Mouse (Mus musculus) c-Kit-positive CD71-negative TER-119-negative erythroid progenitor cells, embryonic 14.5 days (primary cell): ENCODE results near the gene Cdkn1c.

Experiments
- DNase-seq: peaks from one replicate; pipeline ENCODE4 v3.0.0-alpha.2; 2013; ENCODE audit warnings: low read depth

The Cdkn1c gene

GRCm38 (mm10) chr7:143473347-143474101, 12.7 kb upstream of the Cdkn1c start, which contains the start of gene Slc22a18:
TSS of gene Slc22a18 (plus strand) at chr7:143473736.
- DNase-seq, result no peak

DNA sequence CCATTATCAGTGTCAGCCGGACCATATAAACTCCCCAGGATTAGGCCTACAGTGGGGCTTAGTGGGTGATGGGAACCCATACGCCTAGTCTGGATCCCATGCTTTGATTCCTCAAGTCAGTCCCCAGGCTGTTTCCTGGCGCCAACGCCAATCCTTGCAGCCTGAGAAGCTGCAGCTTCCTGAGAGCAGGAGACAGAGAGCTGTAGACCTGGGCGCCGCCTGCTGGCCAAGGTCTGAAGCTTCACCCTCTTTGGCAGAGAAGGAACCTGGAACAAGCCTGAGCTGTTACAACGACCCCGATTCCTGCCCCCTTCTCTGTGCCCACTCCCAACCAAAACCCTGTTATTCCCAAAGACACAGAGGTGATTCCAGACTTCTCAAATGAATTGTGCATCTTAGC, 9.1 kb upstream of the Cdkn1c start:
- DNase-seq, result peak; percentile 46

- DNase-seq, result no peak
Measured at GRCm38 (mm10) chr7:143467714-143468113, 6.9 kb upstream of the Cdkn1c start.

DNA sequence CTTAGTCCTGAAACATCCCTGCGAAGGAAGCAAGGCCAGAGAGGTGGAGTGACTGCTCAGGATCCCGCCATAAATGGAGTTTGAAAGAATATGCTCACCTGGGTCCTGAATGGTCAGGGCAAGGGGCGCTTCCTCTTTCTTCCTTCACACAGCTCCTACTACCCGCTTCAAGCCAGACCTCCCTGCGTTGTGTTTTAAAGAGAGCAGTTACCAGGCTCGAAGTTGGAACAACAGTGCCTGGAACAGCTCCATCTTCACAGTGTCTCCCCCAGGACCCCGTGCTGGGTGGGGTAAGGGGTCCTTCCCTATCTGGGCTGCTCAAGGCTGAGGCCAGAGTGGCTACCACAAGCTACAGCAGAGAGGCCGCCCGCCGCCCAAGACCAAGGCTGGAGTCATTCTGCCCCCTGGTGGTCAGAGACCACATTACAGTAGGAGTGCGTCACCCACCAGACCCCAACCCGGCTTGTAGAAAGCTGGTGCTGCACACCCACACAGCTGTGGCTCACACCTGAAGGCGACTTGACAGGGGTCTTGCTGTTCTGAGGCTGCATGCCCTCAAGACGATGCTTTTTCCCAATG, 5.3 kb upstream of the Cdkn1c start:
- peak; percentile 58 for DNase-seq

DNA sequence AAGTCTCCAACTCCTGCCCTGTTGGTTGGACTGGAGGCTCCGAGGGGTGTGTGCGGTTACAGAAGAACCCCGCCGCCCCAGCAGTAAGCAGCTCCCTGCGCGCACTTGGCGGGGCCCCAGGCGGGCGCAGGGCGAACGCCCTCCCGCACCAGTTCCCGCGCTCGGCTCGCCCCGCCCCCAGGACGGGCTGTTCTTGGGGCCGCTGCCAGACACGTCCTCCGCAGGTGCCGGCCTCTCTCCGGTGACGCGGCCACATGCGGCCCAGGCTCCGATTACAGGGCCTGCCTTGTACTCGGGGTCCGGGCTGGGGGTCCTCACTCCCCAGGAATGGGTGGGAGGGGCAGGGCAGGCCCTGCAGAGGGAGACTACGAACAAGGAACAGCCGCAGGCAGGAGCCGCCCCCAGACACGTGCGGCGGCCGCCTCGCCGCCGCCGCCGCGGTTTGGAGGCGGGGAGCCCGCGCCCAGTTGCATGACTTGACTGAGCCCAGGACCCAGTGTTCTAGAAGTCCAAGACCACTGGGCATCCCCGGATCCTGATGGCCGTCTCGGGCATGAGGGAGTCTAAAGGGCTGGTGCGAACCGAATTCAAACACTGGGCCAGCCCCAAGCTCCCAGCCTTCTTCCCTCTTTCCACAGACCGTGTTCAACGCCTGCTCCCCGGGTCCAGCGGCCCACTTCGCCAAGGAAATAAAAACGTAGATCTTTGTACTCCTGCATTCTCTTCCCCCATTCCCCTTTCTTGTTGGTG, 4.1 kb upstream of the Cdkn1c start:
- DNase-seq, result no peak

DNA sequence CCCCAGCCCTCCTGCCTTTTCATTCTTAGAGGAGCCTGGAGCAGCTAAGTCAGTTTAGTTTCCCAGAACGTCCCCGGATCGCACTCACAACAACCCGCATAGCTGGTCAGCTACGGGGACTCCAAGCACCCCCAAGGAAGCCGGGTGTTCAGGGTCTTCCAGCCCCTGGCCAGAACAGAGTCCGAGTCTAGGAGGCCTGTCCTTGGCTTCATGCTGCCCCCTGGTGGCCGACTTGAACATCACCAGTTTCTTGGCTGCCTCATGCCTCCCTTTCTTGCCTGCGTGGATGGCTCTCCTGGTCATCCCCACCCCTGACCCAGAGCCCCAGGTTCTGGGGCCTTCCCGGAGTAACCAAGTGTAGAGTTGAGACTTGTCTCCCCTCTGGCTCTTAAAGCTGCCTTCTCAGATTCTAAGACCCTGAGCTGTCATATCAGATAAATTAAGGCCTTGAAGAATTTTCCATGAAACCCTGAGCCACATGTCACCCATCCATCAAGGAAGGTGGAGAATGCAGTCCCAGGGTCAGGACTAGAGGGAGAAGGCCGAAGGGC, 3.1 kb upstream of the Cdkn1c start:
- DNase-seq, result peak; percentile 55

DNA sequence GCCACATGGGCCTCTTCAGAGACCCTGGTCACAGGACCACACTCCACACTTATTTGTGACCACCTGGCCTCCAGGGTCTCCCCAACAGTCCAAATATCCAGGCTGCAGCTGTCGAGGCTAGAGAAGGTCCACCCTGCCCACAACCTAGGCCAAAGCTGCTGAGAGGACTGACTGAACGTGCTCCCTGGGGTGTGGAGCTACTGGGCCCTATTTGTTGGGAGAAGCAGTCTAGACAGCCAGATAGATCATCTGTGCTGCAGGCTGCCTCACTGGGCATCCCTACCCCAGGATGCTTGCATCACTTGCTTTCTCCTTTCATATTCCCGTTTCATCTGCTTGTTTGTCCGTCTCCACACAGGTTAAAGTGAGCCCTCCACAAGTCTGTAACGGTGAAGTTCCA, 1.7 kb upstream of the Cdkn1c start:
- DNase-seq, result no peak

DNA sequence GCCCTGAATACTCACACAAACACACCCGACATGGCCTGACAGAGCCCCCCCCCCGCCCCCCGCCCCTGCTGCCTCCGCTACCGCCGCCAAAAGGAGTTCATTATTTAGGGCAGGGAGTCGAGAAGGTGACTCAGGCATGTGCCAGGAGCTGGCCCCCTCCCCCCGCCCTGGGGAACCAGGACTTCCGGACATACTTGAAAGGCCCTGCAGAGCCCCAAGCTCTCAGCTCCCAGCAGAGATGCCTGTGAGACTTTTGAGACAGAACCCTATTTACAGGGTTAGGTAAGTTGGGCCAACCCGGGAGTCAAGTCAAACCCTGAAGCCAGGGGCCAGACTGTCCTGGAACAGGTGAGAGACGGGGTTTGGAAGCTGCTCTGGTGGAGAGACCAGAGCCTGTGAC, 1.1 kb upstream of the Cdkn1c start:
- no peak for DNase-seq

DNA sequence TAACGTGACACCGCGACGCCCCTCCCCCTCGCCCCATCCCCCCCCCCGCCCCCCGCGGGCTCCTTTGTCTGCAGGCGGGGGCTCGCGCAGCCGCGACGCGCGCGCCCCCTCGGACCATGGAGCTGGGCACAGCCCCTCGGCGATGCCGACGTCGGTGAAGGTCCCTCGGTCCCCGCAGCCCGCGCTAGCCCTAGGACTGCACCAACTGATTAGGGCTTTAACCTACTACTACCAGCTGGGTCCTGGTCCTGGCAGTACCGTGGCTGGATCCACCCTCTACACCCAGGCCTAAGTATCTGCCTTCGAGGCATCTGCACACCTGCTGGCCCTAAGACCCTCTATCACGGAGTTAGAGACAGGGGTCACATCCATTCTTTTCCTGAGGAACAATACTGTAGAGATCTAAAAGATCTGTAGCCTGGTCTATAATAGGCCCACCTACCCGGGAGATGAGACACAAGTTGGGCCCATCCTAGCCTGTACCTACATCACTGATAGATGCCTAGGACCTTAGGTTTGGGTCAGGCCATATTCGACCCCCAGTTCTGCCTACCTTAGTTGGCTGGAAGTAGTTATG, 532 bp upstream of the Cdkn1c start:
- no peak for DNase-seq

DNA sequence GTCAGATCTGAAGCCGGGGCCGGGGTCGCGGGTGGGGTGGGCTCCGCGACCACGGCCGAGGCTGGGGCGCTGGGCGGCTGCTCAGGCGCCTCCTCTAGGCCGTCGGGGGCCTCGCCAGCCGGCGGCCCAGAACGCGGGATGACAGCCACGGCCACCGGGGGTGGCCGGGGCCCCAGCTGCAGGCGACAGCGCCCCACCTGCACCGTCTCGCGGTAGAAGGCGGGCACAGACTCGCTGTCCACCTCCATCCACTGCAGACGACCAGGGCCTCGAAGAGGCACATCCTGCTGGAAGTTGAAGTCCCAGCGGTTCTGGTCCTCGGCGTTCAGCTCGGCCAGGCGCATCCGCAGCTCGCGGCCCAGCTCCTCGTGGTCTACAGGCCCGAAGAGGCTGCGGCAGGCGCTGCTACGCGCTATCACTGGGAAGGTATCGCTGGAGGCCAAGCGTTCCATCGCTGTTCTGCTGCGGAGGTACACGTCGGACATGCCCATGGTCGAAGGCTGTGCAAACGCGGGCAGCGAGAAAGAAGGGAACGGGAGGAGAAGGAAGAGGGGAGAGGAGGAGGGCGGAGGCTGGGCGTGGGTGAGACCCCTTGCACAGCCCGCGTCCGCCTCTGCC, 524 bp downstream of the Cdkn1c start:
- DNase-seq, result no peak

DNA sequence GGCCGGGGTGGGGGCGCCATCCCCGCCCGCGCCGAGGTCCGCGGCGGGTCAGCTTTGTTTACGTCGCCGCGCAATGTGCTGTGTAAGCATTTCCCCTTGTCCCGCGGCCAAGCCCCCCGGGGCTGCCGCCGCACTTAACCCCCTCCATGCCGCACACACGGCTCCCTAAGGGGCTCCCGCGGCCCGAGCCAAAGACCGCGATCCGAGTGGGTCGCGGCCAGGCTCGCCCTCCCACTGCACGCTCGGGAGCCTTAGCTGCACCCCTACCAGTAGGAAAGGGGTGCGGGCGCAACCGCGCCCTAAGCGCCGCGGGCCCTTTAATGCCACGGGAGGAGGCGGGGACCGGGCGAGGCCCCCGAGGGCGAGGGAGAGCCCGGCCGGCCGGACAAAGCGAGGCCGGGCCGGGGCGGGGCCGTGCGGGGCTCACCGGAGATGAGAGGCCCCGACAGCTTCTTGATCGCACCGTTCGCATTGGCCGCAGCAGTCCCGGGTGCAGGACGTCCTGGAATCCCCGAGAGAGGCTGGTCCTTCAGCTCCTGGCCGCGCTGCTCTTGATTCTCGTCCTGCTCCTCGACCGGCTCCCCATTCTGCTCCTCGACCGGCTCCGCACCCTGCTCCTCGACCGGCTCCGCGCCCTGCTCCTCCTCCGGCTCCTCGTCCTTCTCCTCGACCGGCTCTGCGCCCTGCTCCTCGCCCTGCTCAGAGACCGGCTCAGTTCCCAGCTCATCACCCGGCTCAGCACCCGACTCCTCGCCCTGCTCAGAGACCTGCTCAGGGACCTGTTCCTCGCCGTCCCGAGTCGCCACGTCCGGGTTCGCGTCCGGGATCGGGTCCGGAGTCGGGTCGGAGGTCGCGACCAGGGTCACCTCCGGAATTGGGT, 1.3 kb downstream of the Cdkn1c start:
- DNase-seq, result no peak

- no peak for DNase-seq
Measured at GRCm38 (mm10) chr7:143458963-143459331, 1.9 kb downstream of the Cdkn1c start.

- no peak for DNase-seq
Measured at GRCm38 (mm10) chr7:143447130-143447529, 13.7 kb downstream of the Cdkn1c start.

- no peak for DNase-seq
Measured at GRCm38 (mm10) chr7:143445651-143446460, 15.0 kb downstream of the Cdkn1c start.

GRCm38 (mm10) chr7:143444955-143445648, 15.7 kb downstream of the Cdkn1c start:
- no peak for DNase-seq

DNA sequence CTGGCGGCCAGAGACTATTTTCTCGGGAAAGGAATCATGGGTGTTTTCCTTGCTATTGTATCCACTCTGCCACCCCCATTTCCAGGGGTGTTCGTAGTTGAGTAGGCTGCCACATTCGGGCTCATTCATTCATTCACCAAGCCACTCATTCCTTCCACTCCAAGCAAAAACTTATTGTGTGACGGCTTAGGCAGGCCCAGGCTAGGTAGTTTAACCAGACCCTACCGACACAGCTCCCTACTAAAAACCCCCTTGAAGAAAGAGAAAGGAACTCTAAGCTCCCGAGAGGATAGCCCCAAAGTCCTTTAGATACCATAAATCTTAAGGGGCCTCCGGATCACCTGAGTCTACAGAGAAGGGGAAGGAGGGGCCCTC, 16.3 kb downstream of the Cdkn1c start:
- no peak for DNase-seq

- no peak for DNase-seq
Measured at GRCm38 (mm10) chr7:143438965-143439364, 21.9 kb downstream of the Cdkn1c start.

- no peak for DNase-seq
Measured at GRCm38 (mm10) chr7:143437894-143438581, 22.8 kb downstream of the Cdkn1c start.
